Mouse (Mus musculus): ENCODE data around the gene Limch1.

GRCm38 (mm10) chr5:66769070-66769469, 23.4 kb downstream of the Limch1 start:
- TF ChIP-seq EP300 (IDR thresholded peaks at IDR 0.05): no peak
- no peak for TF ChIP-seq CTCF (IDR thresholded peaks at IDR 0.05)
